ENCODE assay signal across 26 mouse cellular contexts in the genomic region with DNA sequence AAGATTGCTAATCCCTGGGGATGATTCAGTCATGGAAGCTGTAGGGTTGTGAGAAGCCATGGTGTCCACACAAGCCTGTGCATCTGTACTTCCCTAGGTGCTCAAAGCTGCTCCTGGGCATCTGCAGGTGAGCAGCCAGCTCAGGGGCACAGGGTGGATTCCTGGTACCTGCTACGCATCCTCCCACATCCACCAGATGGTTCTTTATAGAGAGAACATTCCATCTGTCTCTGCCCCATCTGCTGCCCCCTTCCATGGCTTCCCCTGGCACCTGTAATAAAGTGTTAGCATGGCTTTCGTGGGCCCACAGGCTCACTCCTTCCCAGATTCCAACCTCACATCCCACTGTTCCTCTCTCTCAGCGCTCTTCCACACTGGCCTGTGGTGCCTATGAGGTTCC. TPM values are rescaled to one million over a fixed set of nuclear protein-coding genes. Genes with fewer than 3 reads are reported as not detected.
DNase-seq lines count a peak whose midpoint lies in the region; ATAC-seq and TF ChIP-seq lines count a peak whose summit lies in the region.
"Had no signal": no experiment of that assay in that cellular context is flagged by ENCODE, and none has a peak within 500 bp of the region (broad histone marks: within the 10 kb centered on the region; RNA-seq: fewer than 3 reads in every experiment).

No protein-coding gene starts in this region.

- peak; percentile 22 for DNase-seq in cerebellum, adult 9-10 months
- DNase-seq in cerebellum, postnatal 14 days: no peak
- no peak for DNase-seq in frontal cortex, postnatal 10 days (ENCODE audit: low spot score in 2 of 2)
- no peak for DNase-seq in left cerebral cortex, adult 2 months (ENCODE audit: extremely low spot score in 1 of 2, low spot score in 2 of 2)
- no peak for DNase-seq in left cerebral cortex, adult 11 months (ENCODE audit: low spot score)
- DNase-seq in thymus, adult 18-20 months: no peak
- DNase-seq: adrenal gland, adult 8-10 months; adrenal gland, postnatal 14 days; adrenal gland, postnatal 36 days; B cell, adult 2 months; cerebellum, adult 11 months; cerebellum, postnatal 10 days; embryo, embryonic 11 days had no signal

- no peak for TF ChIP-seq CTCF in left cerebral cortex, adult 2 months (IDR thresholded peaks at IDR 0.05)
- no peak for TF ChIP-seq CTCF in olfactory bulb, adult 2 months (IDR thresholded peaks at IDR 0.05; ENCODE audit: insufficient read depth, low read depth, low read length)

- peak overlapping the region; percentile 82 for H3K27ac ChIP-seq in left cerebral cortex, adult 2 months
- peak overlapping the region; percentile 79 for H3K27ac ChIP-seq in olfactory bulb, adult 2 months (ENCODE audit: insufficient read depth, low read depth, low read length)
- H3K27ac ChIP-seq: embryonic facial prominence, embryonic 13.5 days; embryonic facial prominence, embryonic 15.5 days; forebrain, embryonic 10.5 days; forebrain, embryonic 12.5 days had no signal

- ATAC-seq in frontal cortex, adult (ENCODE audit: low TSS enrichment): peak; percentile 24; the same call in 1 of the 2 replicates
- ATAC-seq: activated CD4-positive, CD25-positive, alpha-beta regulatory T cell, adult 4 months; CD4-positive, CD25-positive, alpha-beta regulatory T cell, adult 4 months; forebrain, embryonic 14.5 days; forebrain, embryonic 16.5 days; Patski had no signal

- no peak overlapping the region for H3K4me3 ChIP-seq in left cerebral cortex, adult 2 months
- no peak overlapping the region for H3K4me3 ChIP-seq in olfactory bulb, adult 2 months (ENCODE audit: insufficient read depth, low read depth, low read length)
- H3K4me3 ChIP-seq: embryonic facial prominence, embryonic 13.5 days; embryonic facial prominence, embryonic 15.5 days; erythroblast, embryonic 14.5 days; forebrain, embryonic 10.5 days; forebrain, embryonic 12.5 days had no signal

- no peak for TF ChIP-seq POLR2A in olfactory bulb, adult 2 months (IDR thresholded peaks at IDR 0.05; ENCODE audit: insufficient read depth, low read depth, low read length)

- WGBS in olfactory bulb, adult 2 months: 92% methylated on average over 3 of the region's 3 CpGs

- peaks cover 55% of the 10 kb centered on the region for H3K4me1 ChIP-seq in olfactory bulb, adult 2 months (ENCODE audit: control insufficient read depth, insufficient read depth, low read length)
- H3K4me1 ChIP-seq: embryonic facial prominence, embryonic 13.5 days; embryonic facial prominence, embryonic 15.5 days had no signal

- intact Hi-C loops in left cerebral cortex, adult 2 months (cut with DNase I): loop anchor here (2.0 kb wide), 1 partner anchor 60 kb away; no protein-coding TSS in a partner anchor

RNA-seq across cellular contexts. Expression of a gene that starts 10.7 kb away (rescaled TPM):
- total RNA-seq in left cerebral cortex, adult 2 months (2021): 100 to 1,000 TPM; 110 to 116 TPM
- not detected in 2 replicates for polyA plus RNA-seq in olfactory bulb, adult 2 months (2012; ENCODE audit: insufficient read depth, insufficient read length, low replicate concordance, missing spikeins)
- total RNA-seq: G1E had no signal
- polyA plus RNA-seq: erythroblast, embryonic 14.5 days; Patski had no signal
